Mouse (Mus musculus) lung, embryonic 16.5 days (tissue): Measurements from ENCODE around the gene Tpm3. TPM values are rescaled to one million over a fixed set of nuclear protein-coding genes. Genes with fewer than 3 reads are reported as not detected.
"Not testable (repeated sequence)": the region's sequence is repeated elsewhere in the genome, so short reads cannot be mapped to it uniquely, and the experiment has no call there.

Source experiments
- ATAC-seq: fragments of 200-750 bp; cut with Nextera tagmentation; 2 replicates; pipeline ENCODE4 v1.8.0; 2017; ENCODE audit warnings: low read depth, mild to moderate bottlenecking, moderate library complexity
- H3K27ac ChIP-seq: fragments of 300-500 bp; sonication (generic); 2 replicates; pipeline ENCODE4 v1.5.1; 2014; ENCODE audit warnings: mild to moderate bottlenecking, control low read depth, low read length
- H3K27me3 ChIP-seq: fragments of 300-500 bp; sonication (generic); 2 replicates; pipeline ENCODE4 v1.6.1; 2014; ENCODE audit warnings: low read depth, low read length, mixed read lengths; ENCODE audit not compliant: control insufficient read depth, insufficient read depth
- H3K36me3 ChIP-seq: fragments of 300-500 bp; sonication (generic); 2 replicates; pipeline ENCODE4 v1.6.1; 2014; ENCODE audit warnings: low read length; ENCODE audit not compliant: control insufficient read depth, insufficient read depth
- H3K4me1 ChIP-seq: fragments of 300-500 bp; sonication (generic); replicated peaks from 2 replicates; pipeline ENCODE4 v1.6.1; 2014; ENCODE audit warnings: low read length, mixed read lengths; ENCODE audit not compliant: control insufficient read depth, insufficient read depth
- H3K4me2 ChIP-seq: fragments of 300-500 bp; sonication (generic); 2 replicates; pipeline ENCODE4 v1.6.1; 2014; ENCODE audit warnings: low read depth, low read length, control low read depth
- H3K4me3 ChIP-seq: fragments of 300-500 bp; sonication (generic); 2 replicates; pipeline ENCODE4 v1.5.1; 2014; ENCODE audit warnings: mild to moderate bottlenecking, low read length, control low read depth
- H3K9ac ChIP-seq: fragments of 300-500 bp; sonication (generic); 2 replicates; pipeline ENCODE4 v1.6.1; 2014; ENCODE audit warnings: low read length, control low read depth
- H3K9me3 ChIP-seq: fragments of 300-500 bp; sonication (generic); 2 replicates; pipeline ENCODE4 v1.6.1; 2016; ENCODE audit warnings: low read length; ENCODE audit not compliant: control insufficient read depth
- WGBS: fragments of 180-500 bp; shearing (Covaris S2); extraction: QIAGEN DNeasy Blood & Tissue Kit; methylation state at CpG from one replicate; pipeline ENCODE4 v1.1.7; 2014; 5-methylcytosine and 5-hydroxymethylcytosine counted together
- polyA plus RNA-seq: library from polyadenylated mRNA; unstranded; fragments of >200 nt; fragmentation: Nextera tagmentation; extraction: Ambion mirVana; gene quantifications from 2 replicates; pipeline ENCODE4 v1.2.1, GENCODE M21; 2015

Tpm3 gene
- polyA plus RNA-seq, 1 experiment from 2014 or later: 695 TPM

GRCm38 (mm10) chr3:90122036-90122435 lies 49.6 kb downstream of the Tpm3 start:
- H3K36me3 ChIP-seq, H3K27me3 ChIP-seq, H3K9me3 ChIP-seq, H3K4me1 ChIP-seq, ATAC-seq, H3K4me2 ChIP-seq, H3K27ac ChIP-seq, H3K4me3 ChIP-seq, H3K9ac ChIP-seq: not testable (repeated sequence)
- WGBS: 76% methylated on average over 5 of the region's 5 CpGs

DNA sequence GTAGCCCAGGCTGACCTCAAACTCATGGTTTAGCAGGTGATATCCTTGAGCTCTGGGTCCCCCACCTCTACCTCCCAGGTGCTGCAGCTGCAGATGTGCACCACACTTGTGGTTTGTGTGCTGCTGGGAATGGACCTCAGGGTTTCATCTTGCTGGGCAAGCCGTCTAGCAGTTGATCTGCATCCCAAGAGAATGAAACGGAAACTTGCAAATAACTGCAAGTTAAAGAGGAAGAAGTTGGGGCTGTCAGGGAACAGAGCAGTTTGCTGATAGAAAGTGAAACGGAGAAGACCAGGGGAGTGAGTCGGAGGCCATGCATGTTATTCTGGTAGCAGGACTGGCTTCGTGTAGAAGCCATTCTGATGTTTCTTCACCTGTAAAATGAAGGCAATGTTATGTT lies 53.3 kb downstream of the Tpm3 start:
- ATAC-seq: no peak
- Histone ChIP-seq H3K4me1 (no peaks in the 10 kb centered on the region), H3K4me3 (no peak overlapping the region), H3K4me2 (no peak overlapping the region), H3K36me3 (no peaks in the 10 kb centered on the region), H3K27me3 (no peaks in the 10 kb centered on the region), H3K27ac (no peak overlapping the region), H3K9me3 (no peaks in the 10 kb centered on the region), H3K9ac (no peak overlapping the region)
- 73% methylated on average over 5 of the region's 5 CpGs for WGBS

GRCm38 (mm10) chr3:90127881-90128280 lies 55.4 kb downstream of the Tpm3 start:
- Histone ChIP-seq H3K4me1 (no peaks in the 10 kb centered on the region), H3K4me3 (no peak overlapping the region), H3K9ac (no peak overlapping the region), H3K36me3 (no peaks in the 10 kb centered on the region), H3K9me3 (no peaks in the 10 kb centered on the region), H3K27ac (no peak overlapping the region), H3K4me2 (no peak overlapping the region), H3K27me3 (no peaks in the 10 kb centered on the region)
- no peak for ATAC-seq
- WGBS: 85% methylated on average over 6 of the region's 6 CpGs

- H3K9me3 ChIP-seq: no peaks in the 10 kb centered on the region
- 0 out of 2 replicates have a peak, but pooled peaks cover 3% of the 10 kb centered on the region for H3K4me1 ChIP-seq
- H3K9ac ChIP-seq: no peak overlapping the region
- H3K36me3 ChIP-seq: no peaks in the 10 kb centered on the region
- no peak overlapping the region for H3K27ac ChIP-seq
- ATAC-seq: no peak
- WGBS: 69% methylated on average over 3 of the region's 3 CpGs
- H3K4me3 ChIP-seq: no peak overlapping the region
- no peaks in the 10 kb centered on the region for H3K27me3 ChIP-seq
- H3K4me2 ChIP-seq: no peak overlapping the region
Observed at GRCm38 (mm10) chr3:90132745-90133144, 60.3 kb downstream of the Tpm3 start.

- no peak overlapping the region for H3K9ac ChIP-seq
- no peak overlapping the region for H3K4me2 ChIP-seq
- no peaks in the 10 kb centered on the region for H3K27me3 ChIP-seq
- no peaks in the 10 kb centered on the region for H3K9me3 ChIP-seq
- H3K36me3 ChIP-seq: no peaks in the 10 kb centered on the region
- no peak overlapping the region for H3K4me3 ChIP-seq
- H3K4me1 ChIP-seq: 0 out of 2 replicates have a peak, but pooled peaks cover 3% of the 10 kb centered on the region
- no peak overlapping the region for H3K27ac ChIP-seq
- WGBS: 89% methylated on average over 1 of the region's 1 CpGs
- ATAC-seq: no peak
Observed at GRCm38 (mm10) chr3:90133331-90133730, 60.9 kb downstream of the Tpm3 start.

GRCm38 (mm10) chr3:90134483-90134882 lies 62.0 kb downstream of the Tpm3 start:
- H3K9ac ChIP-seq: no peak overlapping the region
- H3K27me3 ChIP-seq: no peaks in the 10 kb centered on the region
- peak; percentile 67; the same call in 1 of the 2 replicates for ATAC-seq
- H3K9me3 ChIP-seq: no peaks in the 10 kb centered on the region
- H3K4me3 ChIP-seq: no peak overlapping the region
- H3K4me1 ChIP-seq: 0 out of 2 replicates have a peak, but pooled peaks cover 3% of the 10 kb centered on the region
- H3K27ac ChIP-seq: peak overlapping the region; percentile 44
- WGBS: 21% methylated on average over 3 of the region's 3 CpGs
- H3K36me3 ChIP-seq: no peaks in the 10 kb centered on the region
- no peak overlapping the region for H3K4me2 ChIP-seq

DNA sequence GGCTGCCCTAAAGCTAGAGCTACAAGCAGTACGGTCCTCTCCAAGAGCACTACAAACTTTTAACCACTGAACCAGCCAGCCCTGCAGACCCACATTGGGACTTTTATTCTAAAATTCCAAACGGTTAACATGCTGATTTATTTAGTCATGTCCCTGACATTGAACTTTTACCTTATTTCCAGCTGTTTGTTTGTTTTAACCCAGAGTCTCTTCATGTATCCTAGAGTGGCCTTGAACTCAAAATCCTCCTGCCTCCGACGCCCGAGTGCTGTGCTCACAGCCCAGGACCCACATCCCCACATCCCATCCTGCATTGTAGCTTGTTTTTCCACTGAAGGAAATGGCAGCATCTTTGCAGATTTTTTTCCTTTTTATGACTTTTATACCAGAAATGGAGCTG lies 62.5 kb downstream of the Tpm3 start:
- Histone ChIP-seq H3K4me3 (no peak overlapping the region), H3K4me1 (0 out of 2 replicates have a peak, but pooled peaks cover 3% of the 10 kb centered on the region), H3K36me3 (no peaks in the 10 kb centered on the region), H3K27ac (no peak overlapping the region), H3K27me3 (no peaks in the 10 kb centered on the region), H3K9ac (no peak overlapping the region), H3K9me3 (no peaks in the 10 kb centered on the region), H3K4me2 (no peak overlapping the region)
- 49% methylated on average over 5 of the region's 5 CpGs for WGBS
- no peak for ATAC-seq

- H3K4me2 ChIP-seq: no peak overlapping the region
- H3K27me3 ChIP-seq: no peaks in the 10 kb centered on the region
- H3K4me3 ChIP-seq: no peak overlapping the region
- no peaks in the 10 kb centered on the region for H3K9me3 ChIP-seq
- no peaks in the 10 kb centered on the region for H3K36me3 ChIP-seq
- WGBS: 35% methylated on average over 13 of the region's 13 CpGs
- no peak overlapping the region for H3K9ac ChIP-seq
- no peak overlapping the region for H3K27ac ChIP-seq
- 0 out of 2 replicates have a peak, but pooled peaks cover 3% of the 10 kb centered on the region for H3K4me1 ChIP-seq
- ATAC-seq: no peak
Observed at GRCm38 (mm10) chr3:90136660-90137059, 64.2 kb downstream of the Tpm3 start.

- Histone ChIP-seq H3K4me3 (no peak overlapping the region), H3K36me3 (no peaks in the 10 kb centered on the region), H3K4me2 (no peak overlapping the region), H3K9me3 (no peaks in the 10 kb centered on the region), H3K27ac (no peak overlapping the region), H3K27me3 (no peaks in the 10 kb centered on the region), H3K4me1 (0 out of 2 replicates have a peak, but pooled peaks cover 3% of the 10 kb centered on the region), H3K9ac (no peak overlapping the region)
- no peak for ATAC-seq
- WGBS: no CpG with 5 or more reads among the region's 1 CpGs
Observed at GRCm38 (mm10) chr3:90137606-90138005, 65.2 kb downstream of the Tpm3 start.

- Histone ChIP-seq H3K27me3 (no peaks in the 10 kb centered on the region), H3K4me2 (no peak overlapping the region), H3K4me3 (no peak overlapping the region), H3K4me1 (0 out of 2 replicates have a peak, but pooled peaks cover under 1% of the 10 kb centered on the region), H3K9ac (no peak overlapping the region), H3K36me3 (no peaks in the 10 kb centered on the region), H3K9me3 (no peaks in the 10 kb centered on the region), H3K27ac (no peak overlapping the region)
- WGBS: 83% methylated on average over 3 of the region's 3 CpGs
- ATAC-seq: no peak
Observed at GRCm38 (mm10) chr3:90139962-90140361, 67.5 kb downstream of the Tpm3 start.
